Comparison of ENCODE assay signal across 1 mouse cellular context in the genomic region with DNA sequence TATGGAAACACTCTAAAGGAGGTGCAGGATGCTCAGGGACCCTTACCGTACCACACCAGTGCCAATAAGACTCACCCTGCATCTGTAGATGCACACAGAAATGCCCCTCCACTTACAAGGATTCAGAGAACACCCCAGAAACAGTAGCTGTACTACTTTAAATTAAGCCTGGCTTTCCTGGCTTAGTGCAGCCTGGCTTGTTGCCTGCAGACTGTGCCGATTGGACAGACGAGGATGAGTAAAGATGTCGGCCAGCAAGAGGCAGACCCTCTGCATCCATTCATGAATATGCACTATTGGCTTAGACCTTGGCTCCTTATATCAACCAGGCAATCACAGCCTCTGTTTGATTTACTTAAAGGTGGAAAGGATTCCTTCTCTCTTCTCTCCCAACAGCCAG.
TF ChIP-seq lines count a peak whose summit lies in the region.

No protein-coding gene starts in this region.

TF ChIP-seq in CH12.LX, 34 proteins besides CTCF, POLR2A, EP300 and RAD21:
- TF ChIP-seq MEF2A (IDR thresholded peaks at IDR 0.05; ENCODE audit: borderline replicate concordance, low read depth, low read length) (no peak), MYC (IDR thresholded peaks at IDR 0.05; ENCODE audit: low read depth, low read length) (no peak), SIN3A (IDR thresholded peaks at IDR 0.05; ENCODE audit: low read length) (no peak), E2F4 (IDR thresholded peaks at IDR 0.05; ENCODE audit: insufficient replicate concordance, low read depth, low read length) (no peak), KAT2A (IDR thresholded peaks at IDR 0.05; ENCODE audit: insufficient replicate concordance, low read length) (no peak), ETS1 (conservative IDR thresholded peaks at IDR 0.05; ENCODE audit: low read depth, low read length) (no peak)
TF ChIP-seq in CH12.LX: peak in this region for 0.
